Mouse (Mus musculus) limb, embryonic 15.5 days (tissue): ENCODE measurements around the gene Sp110. TPM values are rescaled to one million over a fixed set of nuclear protein-coding genes. Genes with fewer than 3 reads are reported as not detected.

ENCODE experiments used
- polyA plus RNA-seq: library from polyadenylated mRNA; unstranded; fragments of >200 nt; fragmentation: Nextera tagmentation; extraction: Ambion mirVana; gene quantifications from 2 replicates; pipeline ENCODE4 v1.2.1, GENCODE M21; 2015

Sp110 gene
- polyA plus RNA-seq, 1 experiment from 2014 or later = 2.3 TPM

Other genes with a start within 250 kb of the Sp110 start
- not detected in 2 replicates for gene G530012D18Rik, start 23.1 kb downstream of the Sp110 start, polyA plus RNA-seq
- gene Sp140, start 1.6 kb upstream of the Sp110 start, polyA plus RNA-seq = 1.4 and 1.9 TPM in 2 replicates
- 2.2 and 3.0 TPM in 2 replicates for gene Sp100, start 51.2 kb upstream of the Sp110 start, polyA plus RNA-seq
- 1.0 and 2.1 TPM in 2 replicates for gene A630001G21Rik, start 179.8 kb upstream of the Sp110 start, polyA plus RNA-seq
- 20.5 and 26.9 TPM in 2 replicates for gene Cab39, start 194.6 kb upstream of the Sp110 start, polyA plus RNA-seq